Mouse (Mus musculus) B cell, adult (primary cell): Measurements from ENCODE around the gene Scn2b. TPM values are rescaled to one million over a fixed set of nuclear protein-coding genes. Genes with fewer than 3 reads are reported as not detected.

ENCODE experiments used
- total RNA-seq: library from RNA; stranded (reverse); gene quantifications from 4 replicates; pipeline ENCODE4 v1.2.4, GENCODE M21; 2023; ENCODE audit not compliant: inconsistent age

The Scn2b gene
- total RNA-seq = 0.26 to 0.69 TPM (median 0.29 TPM) in 4 replicates

DNA sequence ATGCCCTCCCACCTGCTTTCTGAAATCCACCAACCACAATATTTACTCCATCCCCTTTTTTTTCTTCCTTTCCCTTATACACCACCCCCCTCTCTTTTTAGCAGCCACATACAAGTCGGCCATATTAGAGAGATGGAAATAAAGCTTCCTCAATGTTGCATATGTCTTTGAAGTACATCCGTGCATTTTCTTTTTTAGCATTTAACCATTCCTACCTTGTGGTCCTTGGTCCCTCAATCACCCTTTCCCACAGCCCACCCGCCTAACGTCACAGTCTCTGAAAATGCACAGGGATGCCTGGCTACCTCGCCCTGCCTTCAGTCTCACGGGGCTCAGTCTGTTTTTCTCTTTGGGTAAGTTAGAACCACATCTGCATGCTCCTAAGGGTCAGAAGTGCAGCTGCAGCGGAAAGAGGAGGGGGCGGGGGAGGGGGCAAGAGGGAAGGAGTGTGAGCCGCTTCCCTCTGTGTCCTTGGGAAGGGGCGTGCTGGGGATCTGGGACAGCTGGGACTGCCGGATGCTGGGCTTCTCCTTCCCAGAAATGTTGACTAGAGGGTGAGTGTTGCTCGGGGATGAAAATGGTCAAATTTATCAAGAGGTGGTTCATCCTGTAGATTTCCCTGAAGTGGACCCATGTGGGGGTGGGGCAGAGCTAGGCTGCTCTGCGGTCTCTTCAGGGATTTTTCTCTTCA is at the start of gene Scn2b:
Gene Scn2b, plus strand, starts transcription at position 42 of the 691 bp plus-strand sequence.

GRCm38 (mm10) chr9:45079011-45079410 is 38.6 kb upstream of the Scn2b start, which contains the start of gene Jaml:
Gene Jaml (plus strand): TSS chr9:45079183.

DNA sequence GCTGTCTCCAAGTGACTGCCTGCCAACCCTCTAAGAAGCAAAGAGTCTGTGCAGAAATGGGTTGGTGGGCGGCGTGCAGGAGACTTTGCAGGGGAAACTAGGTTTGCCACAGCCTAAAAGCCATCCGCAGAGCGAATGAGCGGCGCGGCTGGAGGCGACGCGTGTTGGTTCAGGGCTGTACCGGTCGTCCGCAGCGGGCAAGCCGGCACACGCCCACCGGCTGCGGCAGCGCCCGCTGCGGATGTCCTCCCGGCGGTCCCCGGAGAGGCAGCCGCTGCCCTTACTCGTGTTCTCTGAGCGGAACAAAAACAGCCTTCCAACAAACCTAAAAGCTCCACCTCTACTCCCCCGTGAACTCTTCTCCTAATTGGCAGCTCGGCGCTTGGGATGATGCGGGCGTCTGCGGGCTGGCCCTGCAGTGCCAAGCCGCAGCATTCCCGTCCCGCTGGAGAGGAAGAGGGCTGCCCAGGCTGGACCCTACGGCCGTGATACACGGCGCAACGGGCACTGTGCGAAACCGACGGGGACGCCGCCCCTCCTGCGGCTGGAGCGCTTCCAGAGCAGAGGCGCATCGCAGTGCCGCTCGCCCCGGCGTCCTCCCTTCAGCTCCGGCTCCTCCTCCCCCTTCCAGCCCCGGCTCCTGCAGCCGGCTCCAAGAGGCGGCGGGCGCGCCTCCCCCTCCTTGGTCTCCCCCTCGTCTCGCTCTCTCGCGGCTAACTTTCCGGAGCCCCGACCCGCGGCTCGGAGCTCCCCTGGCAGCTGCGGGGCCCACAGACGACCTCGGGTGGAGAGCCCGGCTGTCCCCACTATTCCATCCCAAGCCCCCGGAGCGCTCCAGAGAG is 20.8 kb downstream of the Scn2b start, which contains the start of gene Scn4b:
Gene Scn4b, plus strand, starts transcription at position 205 of the 842 bp plus-strand sequence.

Other genes with a start within 250 kb of the Scn2b start
- 109 to 145 TPM (median 140 TPM) in 4 replicates for gene Kmt2a, start 236.5 kb upstream of the Scn2b start, total RNA-seq
- 137 to 172 TPM (median 149 TPM) in 4 replicates for gene Atp5l, start 197.0 kb upstream of the Scn2b start, total RNA-seq
- 81.6 to 97.6 TPM (median 87.8 TPM) in 4 replicates for gene Ube4a, start 152.2 kb upstream of the Scn2b start, total RNA-seq
- gene Cd3g, start 137.4 kb upstream of the Scn2b start, total RNA-seq = 1.1 to 4.0 TPM (median 2.6 TPM) in 4 replicates
- gene Cd3d, start 136.0 kb upstream of the Scn2b start, total RNA-seq = 0.99 to 5.0 TPM (median 2.6 TPM) in 4 replicates
- gene Cd3e, start 108.2 kb upstream of the Scn2b start, total RNA-seq = 2.4 to 5.5 TPM (median 3.6 TPM) in 4 replicates
- 0.27 to 1.1 TPM (median 0.77 TPM) in 4 replicates for gene Mpzl2, start 78.0 kb upstream of the Scn2b start, total RNA-seq
- 6.6 to 7.4 TPM (median 7.2 TPM) in 4 replicates for gene Mpzl3, start 62.6 kb upstream of the Scn2b start, total RNA-seq
- gene Jaml, start 38.6 kb upstream of the Scn2b start, total RNA-seq = 18.6 to 28.7 TPM (median 24.3 TPM) in 4 replicates
- 0.24 to 0.54 TPM (median 0.45 TPM) in 4 replicates for gene Scn4b, start 20.6 kb downstream of the Scn2b start, total RNA-seq
- gene BC049352, start 64.2 kb downstream of the Scn2b start, total RNA-seq = 0.39 to 0.90 TPM in 2 of 4 replicates, not detected in the others
- not detected in 4 replicates for gene Tmprss4, start 86.3 kb downstream of the Scn2b start, total RNA-seq
- 197 to 207 TPM (median 199 TPM) in 4 replicates for gene Il10ra, start 151.4 kb downstream of the Scn2b start, total RNA-seq
- gene Tmprss13, start 201.3 kb downstream of the Scn2b start, total RNA-seq = 0.16 to 0.51 TPM (median 0.38 TPM) in 4 replicates